22 mouse cellular contexts compared by ENCODE assay signal in genomic region chr7:73261750-73262149, GRCm38 (mm10).
A peak's percentile ranks its signal among the peaks of the same experiment; 100 is the strongest.
DNase-seq lines count a peak whose midpoint lies in the region; ATAC-seq lines count a peak whose summit lies in the region.
"Had no signal": no experiment of that assay in that cellular context is flagged by ENCODE, and none has a peak within 500 bp of the region (broad histone marks: within the 10 kb centered on the region; RNA-seq: fewer than 3 reads in every experiment).

No protein-coding gene starts in this region.

- peak; percentile 76; the same call in 1 of the 2 replicates for ATAC-seq in embryonic facial prominence, embryonic 11.5 days (replicated peaks; ENCODE audit: insufficient number of reproducible peaks, low FRiP score, low TSS enrichment, low read depth)
- peak; percentile 88 for ATAC-seq in lung, embryonic 16.5 days (ENCODE audit: low read depth)
- ATAC-seq in embryonic facial prominence, embryonic 14.5 days (ENCODE audit: low read depth): peak; percentile 60; the same call in 1 of the 2 replicates
- ATAC-seq in midbrain, embryonic 14.5 days (ENCODE audit: low FRiP score, low TSS enrichment): peak; percentile 50
- ATAC-seq in liver, embryonic 12.5 days: no peak
- ATAC-seq: hindbrain, postnatal 0 days had no signal

- peak; percentile 6 for DNase-seq in embryonic facial prominence, embryonic 11.5 days (ENCODE audit: low spot score)
- no peak for DNase-seq in embryonic facial prominence, embryonic 10.5 days (ENCODE audit: low spot score)
- DNase-seq in lung, postnatal 25 days (ENCODE audit: low spot score): no peak
- DNase-seq in embryonic facial prominence, embryonic 14.5 days (ENCODE audit: low spot score): peak; percentile 39
- peak; percentile 27 for DNase-seq in midbrain, embryonic 14.5 days
- DNase-seq in layer of hippocampus, postnatal 25 days (ENCODE audit: extremely low spot score in 1 of 2, low spot score in 1 of 2): no peak
- DNase-seq: adrenal gland, adult 2 months; cerebellum, adult 11 months; cerebellum, postnatal 25 days; gastrocnemius, postnatal 25 days; kidney, adult 11 months; right cerebral cortex, postnatal 4 days; thymus, postnatal 4 days had no signal

- no peaks in the 10 kb centered on the region for H3K36me3 ChIP-seq in embryonic facial prominence, embryonic 11.5 days (replicated peaks; ENCODE audit: control insufficient read depth, insufficient read depth, low read depth, low read length)
- H3K36me3 ChIP-seq in embryonic facial prominence, embryonic 10.5 days (replicated peaks): no peaks in the 10 kb centered on the region
- H3K36me3 ChIP-seq in lung, embryonic 16.5 days (ENCODE audit: control insufficient read depth, insufficient read depth, low read length): no peaks in the 10 kb centered on the region
- H3K36me3 ChIP-seq in embryonic facial prominence, embryonic 14.5 days (ENCODE audit: control insufficient read depth, insufficient read depth, low read length): no peaks in the 10 kb centered on the region
- H3K36me3 ChIP-seq in midbrain, embryonic 14.5 days (ENCODE audit: control insufficient read depth, insufficient read depth, low read length): no peaks in the 10 kb centered on the region
- H3K36me3 ChIP-seq in liver, embryonic 12.5 days: no peaks in the 10 kb centered on the region
- H3K36me3 ChIP-seq: embryonic facial prominence, embryonic 12.5 days; limb, embryonic 10.5 days had no signal

- H3K4me2 ChIP-seq in embryonic facial prominence, embryonic 11.5 days (ENCODE audit: low read depth, low read length): no peak overlapping the region
- no peak overlapping the region for H3K4me2 ChIP-seq in lung, embryonic 16.5 days (ENCODE audit: low read depth, low read length)
- H3K4me2 ChIP-seq in embryonic facial prominence, embryonic 14.5 days (ENCODE audit: low read depth, low read length): no peak overlapping the region
- H3K4me2 ChIP-seq in midbrain, embryonic 14.5 days (ENCODE audit: low read length): no peak overlapping the region
- no peak overlapping the region for H3K4me2 ChIP-seq in liver, embryonic 12.5 days
- H3K4me2 ChIP-seq: embryonic facial prominence, embryonic 12.5 days; liver, embryonic 11.5 days had no signal

- no peak overlapping the region for H3K27ac ChIP-seq in embryonic facial prominence, embryonic 11.5 days (replicated peaks; ENCODE audit: low read depth, low read length)
- no peak overlapping the region for H3K27ac ChIP-seq in embryonic facial prominence, embryonic 10.5 days (replicated peaks)
- H3K27ac ChIP-seq in lung, embryonic 16.5 days (ENCODE audit: low read length): no peak overlapping the region
- H3K27ac ChIP-seq in embryonic facial prominence, embryonic 14.5 days (replicated peaks; ENCODE audit: low read depth, low read length): no peak overlapping the region
- no peak overlapping the region for H3K27ac ChIP-seq in midbrain, embryonic 14.5 days (replicated peaks; ENCODE audit: low read depth, low read length)
- H3K27ac ChIP-seq in liver, embryonic 12.5 days: no peak overlapping the region
- H3K27ac ChIP-seq: embryonic facial prominence, embryonic 12.5 days; hindbrain, postnatal 0 days; kidney, postnatal 0 days; layer of hippocampus, adult 2 months; left cerebral cortex, adult 2 months; limb, embryonic 10.5 days had no signal

- H3K4me1 ChIP-seq in embryonic facial prominence, embryonic 11.5 days (ENCODE audit: control insufficient read depth, insufficient read depth, low read length): no peaks in the 10 kb centered on the region
- H3K4me1 ChIP-seq in embryonic facial prominence, embryonic 10.5 days: peaks cover 13% of the 10 kb centered on the region
- no peaks in the 10 kb centered on the region for H3K4me1 ChIP-seq in lung, embryonic 16.5 days (replicated peaks; ENCODE audit: control insufficient read depth, insufficient read depth, low read length)
- no peaks in the 10 kb centered on the region for H3K4me1 ChIP-seq in embryonic facial prominence, embryonic 14.5 days (ENCODE audit: control insufficient read depth, insufficient read depth, low read length)
- H3K4me1 ChIP-seq in midbrain, embryonic 14.5 days (ENCODE audit: control insufficient read depth, insufficient read depth, low read length): 0 out of 2 replicates have a peak, but pooled peaks cover 8% of the 10 kb centered on the region
- no peaks in the 10 kb centered on the region for H3K4me1 ChIP-seq in liver, embryonic 12.5 days
- H3K4me1 ChIP-seq: embryonic facial prominence, embryonic 12.5 days had no signal

- WGBS in embryonic facial prominence, embryonic 11.5 days: 71% methylated on average over 5 of the region's 5 CpGs
- WGBS in embryonic facial prominence, embryonic 10.5 days: 67% methylated on average over 5 of the region's 5 CpGs
- WGBS in lung, embryonic 16.5 days: 52% methylated on average over 5 of the region's 5 CpGs
- 59% methylated on average over 5 of the region's 5 CpGs for WGBS in embryonic facial prominence, embryonic 14.5 days
- 37% methylated on average over 5 of the region's 5 CpGs for WGBS in midbrain, embryonic 14.5 days
- WGBS in liver, embryonic 12.5 days (ENCODE audit: insufficient replicate concordance): 75% methylated on average over 5 of the region's 5 CpGs

- H3K9me3 ChIP-seq in embryonic facial prominence, embryonic 11.5 days (replicated peaks; ENCODE audit: control insufficient read depth, low read length): no peaks in the 10 kb centered on the region
- H3K9me3 ChIP-seq in embryonic facial prominence, embryonic 10.5 days: no peaks in the 10 kb centered on the region
- no peaks in the 10 kb centered on the region for H3K9me3 ChIP-seq in lung, embryonic 16.5 days (ENCODE audit: control insufficient read depth, low read length)
- H3K9me3 ChIP-seq in embryonic facial prominence, embryonic 14.5 days (ENCODE audit: control insufficient read depth, low read length): no peaks in the 10 kb centered on the region
- H3K9me3 ChIP-seq in midbrain, embryonic 14.5 days (ENCODE audit: control insufficient read depth, low read length): no peaks in the 10 kb centered on the region
- no peaks in the 10 kb centered on the region for H3K9me3 ChIP-seq in liver, embryonic 12.5 days (replicated peaks)
- H3K9me3 ChIP-seq: embryonic facial prominence, embryonic 12.5 days; limb, embryonic 10.5 days had no signal

- no peak overlapping the region for H3K9ac ChIP-seq in embryonic facial prominence, embryonic 11.5 days (replicated peaks; ENCODE audit: low read length)
- H3K9ac ChIP-seq in lung, embryonic 16.5 days (ENCODE audit: low read length): no peak overlapping the region
- no peak overlapping the region for H3K9ac ChIP-seq in embryonic facial prominence, embryonic 14.5 days (ENCODE audit: low read depth, low read length)
- no peak overlapping the region for H3K9ac ChIP-seq in midbrain, embryonic 14.5 days (replicated peaks; ENCODE audit: low read length)
- H3K9ac ChIP-seq in liver, embryonic 12.5 days: no peak overlapping the region
- H3K9ac ChIP-seq: embryonic facial prominence, embryonic 12.5 days had no signal

- H3K27me3 ChIP-seq in embryonic facial prominence, embryonic 11.5 days (ENCODE audit: control insufficient read depth, insufficient read depth, low read length): no peaks in the 10 kb centered on the region
- no peaks in the 10 kb centered on the region for H3K27me3 ChIP-seq in embryonic facial prominence, embryonic 10.5 days (replicated peaks; ENCODE audit: low read depth, poor library complexity, severe bottlenecking)
- no peaks in the 10 kb centered on the region for H3K27me3 ChIP-seq in lung, embryonic 16.5 days (ENCODE audit: control insufficient read depth, insufficient read depth, low read depth, low read length)
- no peaks in the 10 kb centered on the region for H3K27me3 ChIP-seq in embryonic facial prominence, embryonic 14.5 days (replicated peaks; ENCODE audit: control insufficient read depth, insufficient read depth, low read length)
- H3K27me3 ChIP-seq in midbrain, embryonic 14.5 days (ENCODE audit: control insufficient read depth, insufficient read depth, low read length): no peaks in the 10 kb centered on the region
- no peaks in the 10 kb centered on the region for H3K27me3 ChIP-seq in liver, embryonic 12.5 days (replicated peaks)
- H3K27me3 ChIP-seq: embryonic facial prominence, embryonic 12.5 days had no signal

- no peak overlapping the region for H3K4me3 ChIP-seq in embryonic facial prominence, embryonic 11.5 days (ENCODE audit: low read depth, low read length)
- H3K4me3 ChIP-seq in embryonic facial prominence, embryonic 10.5 days: no peak overlapping the region
- H3K4me3 ChIP-seq in lung, embryonic 16.5 days (ENCODE audit: low read length): no peak overlapping the region
- H3K4me3 ChIP-seq in embryonic facial prominence, embryonic 14.5 days (ENCODE audit: low read depth, low read length): no peak overlapping the region
- no peak overlapping the region for H3K4me3 ChIP-seq in midbrain, embryonic 14.5 days (replicated peaks; ENCODE audit: low read depth, low read length)
- no peak overlapping the region for H3K4me3 ChIP-seq in liver, embryonic 12.5 days
- H3K4me3 ChIP-seq: embryonic facial prominence, embryonic 12.5 days; layer of hippocampus, adult 2 months; left cerebral cortex, adult 2 months; limb, embryonic 10.5 days had no signal

Comparison
In these comparisons a context has a peak if more than half of its experiments do, and no peak if none do; other contexts are left out.
1. DNase-seq: peak in embryonic facial prominence, embryonic 11.5 days (single experiment), embryonic facial prominence, embryonic 14.5 days (single experiment) and midbrain, embryonic 14.5 days (single experiment); none in embryonic facial prominence, embryonic 10.5 days (single experiment), lung, postnatal 25 days (single experiment) and layer of hippocampus, postnatal 25 days (0 of 2).